Mouse (Mus musculus) stomach, postnatal 0 days (tissue): ENCODE results near the gene As3mt. TPM values are rescaled to one million over a fixed set of nuclear protein-coding genes. Genes with fewer than 3 reads are reported as not detected.

Source experiments
- ATAC-seq: fragments of 200-750 bp; cut with Nextera tagmentation; 2 replicates; pipeline ENCODE4 v1.8.0; 2017; ENCODE audit not compliant: low FRiP score, low TSS enrichment
- DNase-seq: peaks from one replicate; pipeline ENCODE4 v3.0.0-alpha.2; 2016; ENCODE audit warnings: low spot score
- H3K27ac ChIP-seq: fragments of 300-500 bp; sonication (generic); replicated peaks from 2 replicates; pipeline ENCODE4 v1.5.1; 2014; ENCODE audit warnings: mild to moderate bottlenecking, control low read depth
- H3K27me3 ChIP-seq: fragments of 300-500 bp; sonication (generic); 2 replicates; pipeline ENCODE4 v1.6.1; 2014; ENCODE audit warnings: low read length; ENCODE audit not compliant: control insufficient read depth, insufficient read depth
- H3K36me3 ChIP-seq: fragments of 300-500 bp; sonication (generic); 2 replicates; pipeline ENCODE4 v1.6.1; 2014; ENCODE audit warnings: low read length, mixed read lengths; ENCODE audit not compliant: control insufficient read depth, insufficient read depth
- H3K4me1 ChIP-seq: fragments of 300-500 bp; sonication (generic); replicated peaks from 2 replicates; pipeline ENCODE4 v1.6.1; 2014; ENCODE audit warnings: antibody characterized with exemption; ENCODE audit not compliant: control insufficient read depth, insufficient read depth
- H3K4me2 ChIP-seq: fragments of 300-500 bp; sonication (generic); replicated peaks from 2 replicates; pipeline ENCODE4 v1.6.1; 2014; ENCODE audit warnings: low read depth, mild to moderate bottlenecking, control low read depth, moderate library complexity
- H3K4me3 ChIP-seq: fragments of 300-500 bp; sonication (generic); 2 replicates; pipeline ENCODE4 v1.5.1; 2014; ENCODE audit warnings: low read depth, low read length, control low read depth
- H3K9ac ChIP-seq: fragments of 300-500 bp; sonication (generic); 2 replicates; pipeline ENCODE4 v1.6.1; 2014; ENCODE audit warnings: mild to moderate bottlenecking, low read length, control low read depth, mixed read lengths
- H3K9me3 ChIP-seq: fragments of 300-500 bp; sonication (generic); 2 replicates; pipeline ENCODE4 v1.6.1; 2016; ENCODE audit warnings: low read length; ENCODE audit not compliant: control insufficient read depth
- CTCF ChIP-seq: IDR thresholded peaks from 2 replicates; pipeline ENCODE4 v1.5.1; 2016; ENCODE audit warnings: antibody characterized with exemption, low read depth, mild to moderate bottlenecking, moderate library complexity
- EP300 ChIP-seq: optimal IDR thresholded peaks from 2 replicates; pipeline ENCODE3; 2016; ENCODE audit warnings: antibody characterized with exemption
- WGBS: fragments of 180-500 bp; shearing (Covaris S2); extraction: QIAGEN DNeasy Blood & Tissue Kit; methylation state at CpG from one replicate; pipeline ENCODE4 v1.1.7; 2014; 5-methylcytosine and 5-hydroxymethylcytosine counted together
- polyA plus RNA-seq: library from polyadenylated mRNA; unstranded; fragments of >200 nt; fragmentation: Nextera tagmentation; extraction: Ambion mirVana; gene quantifications from 2 replicates; pipeline ENCODE4 v1.2.1, GENCODE M21; 2015

Gene As3mt
- polyA plus RNA-seq, 1 experiment from 2014 or later = 17.7 TPM

- Histone ChIP-seq H3K4me3 (no peak overlapping the region), H3K9me3 (no peaks in the 10 kb centered on the region)
- no peak for DNase-seq
Observed at GRCm38 (mm10) chr19:46675641-46676040, 31.6 kb upstream of the As3mt start.

GRCm38 (mm10) chr19:46679720-46680383, 27.4 kb upstream of the As3mt start:
- TF ChIP-seq EP300 = no peak
- no peak for TF ChIP-seq CTCF
- 42% methylated on average over 12 of the region's 12 CpGs for WGBS
- Histone ChIP-seq H3K27me3 (no peaks in the 10 kb centered on the region), H3K27ac (no peak overlapping the region), H3K36me3 (no peaks in the 10 kb centered on the region), H3K9me3 (no peaks in the 10 kb centered on the region), H3K9ac (no peak overlapping the region), H3K4me2 (no peak overlapping the region), H3K4me1 (no peaks in the 10 kb centered on the region), H3K4me3 (no peak overlapping the region)
- no peak for DNase-seq
- ATAC-seq = no peak

More at GRCm38 (mm10) chr19:46675641-46676040, 31.6 kb upstream of the As3mt start:
- ATAC-seq = no peak
- Histone ChIP-seq H3K27ac (no peak overlapping the region), H3K36me3 (no peaks in the 10 kb centered on the region), H3K9ac (no peak overlapping the region), H3K4me2 (no peak overlapping the region), H3K27me3 (no peaks in the 10 kb centered on the region), H3K4me1 (no peaks in the 10 kb centered on the region)
- TF ChIP-seq EP300 = no peak
- TF ChIP-seq CTCF = no peak
- WGBS = 84% methylated on average over 3 of the region's 3 CpGs

- Histone ChIP-seq H3K9me3 (no peaks in the 10 kb centered on the region), H3K27me3 (no peaks in the 10 kb centered on the region), H3K36me3 (no peaks in the 10 kb centered on the region), H3K4me3 (peak within 1 kb of the TSS; percentile 72), H3K27ac (peak within 1 kb of the TSS; percentile 78), H3K4me1 (no peaks in the 10 kb centered on the region), H3K4me2 (peak within 1 kb of the TSS; percentile 59), H3K9ac (peak within 1 kb of the TSS; percentile 87)
- DNase-seq (peak; percentile 86), ATAC-seq (peak; percentile 93)
- no peak for TF ChIP-seq CTCF
- TF ChIP-seq EP300 = no peak
- 3% methylated on average over 44 of the region's 44 CpGs for WGBS
Observed at GRCm38 (mm10) chr19:46689460-46690372, 17.5 kb upstream of the As3mt start, which contains the start of gene Borcs7. TSS of gene Borcs7 (plus strand) at chr19:46689906.

GRCm38 (mm10) chr19:46690387-46690786, 16.9 kb upstream of the As3mt start:
- peak overlapping the region; percentile 59 for H3K4me2 ChIP-seq
- no peak overlapping the region for H3K27ac ChIP-seq
- no peaks in the 10 kb centered on the region for H3K9me3 ChIP-seq
- peak overlapping the region; percentile 87 for H3K9ac ChIP-seq
- H3K36me3 ChIP-seq = no peaks in the 10 kb centered on the region
- no peaks in the 10 kb centered on the region for H3K27me3 ChIP-seq
- DNase-seq (no peak), ATAC-seq (no peak)
- H3K4me1 ChIP-seq = no peaks in the 10 kb centered on the region
- peak overlapping the region; percentile 72 for H3K4me3 ChIP-seq
- TF ChIP-seq EP300 = no peak
- no peak for TF ChIP-seq CTCF
- WGBS = 68% methylated on average over 11 of the region's 11 CpGs

- Histone ChIP-seq H3K9me3 (no peaks in the 10 kb centered on the region), H3K36me3 (no peaks in the 10 kb centered on the region), H3K9ac (no peak overlapping the region), H3K4me2 (no peak overlapping the region), H3K27ac (no peak overlapping the region), H3K4me3 (no peak overlapping the region), H3K27me3 (no peaks in the 10 kb centered on the region), H3K4me1 (no peaks in the 10 kb centered on the region)
- WGBS = 67% methylated on average over 2 of the region's 2 CpGs
- TF ChIP-seq EP300 = no peak
- TF ChIP-seq CTCF = no peak
- DNase-seq (no peak), ATAC-seq (no peak)
Observed at GRCm38 (mm10) chr19:46691078-46691477, 16.2 kb upstream of the As3mt start.

- TF ChIP-seq CTCF (no peak), EP300 (no peak)
- WGBS = 82% methylated on average over 4 of the region's 4 CpGs
- Histone ChIP-seq H3K4me3 (no peak overlapping the region), H3K9me3 (no peaks in the 10 kb centered on the region), H3K27ac (no peak overlapping the region), H3K27me3 (no peaks in the 10 kb centered on the region), H3K4me2 (no peak overlapping the region), H3K36me3 (no peaks in the 10 kb centered on the region), H3K4me1 (no peaks in the 10 kb centered on the region), H3K9ac (no peak overlapping the region)
- no peak for ATAC-seq
- DNase-seq = no peak
Observed at GRCm38 (mm10) chr19:46693146-46693545, 14.1 kb upstream of the As3mt start.
